Mouse (Mus musculus) intestine, postnatal 0 days (tissue): Measurements from ENCODE around the gene Pdcd2l. TPM values are rescaled to one million over a fixed set of nuclear protein-coding genes. Genes with fewer than 3 reads are reported as not detected.
"Not testable (repeated sequence)": the region's sequence is repeated elsewhere in the genome, so short reads cannot be mapped to it uniquely, and the experiment has no call there.

ENCODE experiments used
- ATAC-seq: fragments of 200-750 bp; cut with Nextera tagmentation; 2 replicates; pipeline ENCODE4 v1.8.0; 2017; ENCODE audit warnings: mild to moderate bottlenecking, moderate TSS enrichment, moderate library complexity
- H3K27ac ChIP-seq: fragments of 300-500 bp; sonication (generic); 2 replicates; pipeline ENCODE4 v1.5.1; 2014; ENCODE audit warnings: mild to moderate bottlenecking, low read depth, low read length, moderate library complexity
- H3K27me3 ChIP-seq: fragments of 300-500 bp; sonication (generic); replicated peaks from 2 replicates; pipeline ENCODE4 v1.6.1; 2014; ENCODE audit warnings: low read length, mixed read lengths; ENCODE audit not compliant: control insufficient read depth, insufficient read depth
- H3K36me3 ChIP-seq: fragments of 300-500 bp; sonication (generic); 2 replicates; pipeline ENCODE4 v1.6.1; 2014; ENCODE audit warnings: mild to moderate bottlenecking, moderate library complexity; ENCODE audit not compliant: control insufficient read depth, insufficient read depth
- H3K4me1 ChIP-seq: fragments of 300-500 bp; sonication (generic); replicated peaks from 2 replicates; pipeline ENCODE4 v1.6.1; 2014; ENCODE audit warnings: antibody characterized with exemption, low read length, mixed read lengths; ENCODE audit not compliant: control insufficient read depth, insufficient read depth
- H3K4me2 ChIP-seq: fragments of 300-500 bp; sonication (generic); replicated peaks from 2 replicates; pipeline ENCODE4 v1.6.1; 2014; ENCODE audit warnings: low read depth, mild to moderate bottlenecking, moderate library complexity
- H3K4me3 ChIP-seq: fragments of 300-500 bp; sonication (generic); 2 replicates; pipeline ENCODE4 v1.5.1; 2014; ENCODE audit warnings: low read depth, low read length
- H3K9ac ChIP-seq: fragments of 300-500 bp; sonication (generic); 2 replicates; pipeline ENCODE4 v1.6.1; 2014; ENCODE audit warnings: mild to moderate bottlenecking, low read depth, low read length
- H3K9me3 ChIP-seq: fragments of 300-500 bp; sonication (generic); 2 replicates; pipeline ENCODE4 v1.6.1; 2016; ENCODE audit warnings: mixed run types; ENCODE audit not compliant: control insufficient read depth
- CTCF ChIP-seq: sonication (generic); IDR thresholded peaks from 2 replicates; pipeline ENCODE4 v1.5.1; 2016; ENCODE audit warnings: low read depth, mild to moderate bottlenecking, control low read depth, antibody characterized with exemption, moderate library complexity
- WGBS: fragments of 180-500 bp; shearing (Covaris S2); extraction: QIAGEN DNeasy Blood & Tissue Kit; methylation state at CpG from one replicate; pipeline ENCODE4 v1.1.7; 2014; 5-methylcytosine and 5-hydroxymethylcytosine counted together
- polyA plus RNA-seq: library from polyadenylated mRNA; unstranded; fragments of >200 nt; fragmentation: Nextera tagmentation; extraction: Ambion mirVana; gene quantifications from 2 replicates; pipeline ENCODE4 v1.2.1, GENCODE M21; 2015

Gene Pdcd2l
- polyA plus RNA-seq, 1 experiment from 2014 or later: 26.3 TPM

- Histone ChIP-seq H3K4me2 (no peak overlapping the region), H3K9ac (no peak overlapping the region), H3K27ac (no peak overlapping the region), H3K36me3 (peaks cover 39% of the 10 kb centered on the region), H3K4me1 (no peaks in the 10 kb centered on the region), H3K9me3 (no peaks in the 10 kb centered on the region), H3K27me3 (no peaks in the 10 kb centered on the region), H3K4me3 (no peak overlapping the region)
- ATAC-seq: peak; percentile 22; the same call in 1 of the 2 replicates
- no peak for TF ChIP-seq CTCF
- 90% methylated on average over 13 of the region's 13 CpGs for WGBS
Measured at GRCm38 (mm10) chr7:34183356-34183755, 13.1 kb downstream of the Pdcd2l start.

DNA sequence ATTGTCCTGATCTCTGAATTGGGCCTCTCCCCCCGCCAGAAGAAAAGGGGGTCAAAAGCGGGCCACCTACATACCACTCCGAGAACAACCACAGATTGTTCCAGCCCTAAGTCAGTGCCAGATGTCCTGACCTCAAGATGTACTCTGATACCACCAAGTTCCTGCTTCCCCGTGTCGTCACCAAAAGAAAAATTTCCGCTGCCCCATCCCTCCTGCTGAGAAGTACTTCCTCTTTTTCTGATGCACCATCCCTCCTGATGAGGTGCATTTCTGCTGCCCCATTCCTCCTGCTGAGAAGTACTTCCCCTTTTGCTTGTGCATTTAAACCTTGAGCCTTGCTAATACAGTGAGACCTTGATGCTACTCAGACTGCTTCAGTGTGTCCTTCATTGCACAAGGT lies 20.2 kb downstream of the Pdcd2l start:
- ATAC-seq, H3K4me2 ChIP-seq, H3K27ac ChIP-seq, H3K36me3 ChIP-seq, H3K9me3 ChIP-seq, H3K9ac ChIP-seq, H3K27me3 ChIP-seq, H3K4me3 ChIP-seq, H3K4me1 ChIP-seq: not testable (repeated sequence)
- 86% methylated on average over 6 of the region's 6 CpGs for WGBS

- Histone ChIP-seq H3K9me3 (no peaks in the 10 kb centered on the region), H3K4me1 (no peaks in the 10 kb centered on the region), H3K27me3 (no peaks in the 10 kb centered on the region), H3K4me3 (no peak overlapping the region), H3K27ac (no peak overlapping the region), H3K9ac (no peak overlapping the region), H3K36me3 (no peaks in the 10 kb centered on the region), H3K4me2 (no peak overlapping the region)
- ATAC-seq: no peak
- 63% methylated on average over 1 of the region's 1 CpGs for WGBS
- peak; percentile 40 for TF ChIP-seq CTCF
Measured at GRCm38 (mm10) chr7:34172251-34172650, 24.2 kb downstream of the Pdcd2l start.

DNA sequence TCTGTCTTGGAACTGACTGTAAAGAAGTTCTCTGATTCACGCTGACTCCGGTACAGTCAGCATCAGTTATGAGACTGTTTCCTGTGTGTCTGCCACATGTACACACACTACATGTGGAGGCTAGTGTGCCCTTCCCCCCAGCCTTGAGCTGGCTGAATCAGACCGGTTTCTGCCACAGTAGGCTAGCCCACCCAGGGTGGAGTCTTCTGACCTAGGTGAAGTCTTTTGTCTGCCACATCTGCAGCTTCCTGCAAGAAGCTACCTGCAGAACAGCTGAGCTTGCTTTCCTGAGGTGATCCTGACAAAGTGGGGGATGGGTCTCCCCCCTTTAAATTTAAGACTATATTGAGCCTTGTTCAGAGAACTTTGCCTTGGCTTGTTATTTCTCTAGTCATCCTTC lies 27.0 kb downstream of the Pdcd2l start, which contains the start of gene Uba2:
TSS of gene Uba2 (minus strand) at position 146 of the 400 bp plus-strand sequence.
- H3K9ac ChIP-seq: peak within 1 kb of the TSS; percentile 90
- no peaks in the 10 kb centered on the region for H3K4me1 ChIP-seq
- no peak for ATAC-seq
- peak within 1 kb of the TSS; percentile 90 for H3K4me3 ChIP-seq
- H3K4me2 ChIP-seq: peak within 1 kb of the TSS; percentile 88
- WGBS: 78% methylated on average over 3 of the region's 3 CpGs
- 0 out of 2 replicates have a peak within 1 kb of the TSS, but pooled peaks have one; percentile 82 for H3K27ac ChIP-seq
- no peaks in the 10 kb centered on the region for H3K9me3 ChIP-seq
- peaks cover 10% of the 10 kb centered on the region for H3K36me3 ChIP-seq
- TF ChIP-seq CTCF: no peak
- no peaks in the 10 kb centered on the region for H3K27me3 ChIP-seq

GRCm38 (mm10) chr7:34168470-34169251 lies 27.8 kb downstream of the Pdcd2l start:
- Histone ChIP-seq H3K36me3 (peaks cover 12% of the 10 kb centered on the region), H3K4me3 (peak overlapping the region; percentile 90), H3K4me2 (peak overlapping the region; percentile 88), H3K9ac (peak overlapping the region; percentile 90), H3K27ac (peak overlapping the region; percentile 82), H3K27me3 (no peaks in the 10 kb centered on the region), H3K9me3 (no peaks in the 10 kb centered on the region), H3K4me1 (no peaks in the 10 kb centered on the region)
- 11% methylated on average over 30 of the region's 30 CpGs for WGBS
- no peak for TF ChIP-seq CTCF
- ATAC-seq: peak; percentile 95

GRCm38 (mm10) chr7:34167766-34168469 lies 28.5 kb downstream of the Pdcd2l start:
- no peak for TF ChIP-seq CTCF

More at GRCm38 (mm10) chr7:34167766-34168469, 28.5 kb downstream of the Pdcd2l start:
- under 1% methylated on average over 54 of the region's 54 CpGs for WGBS
- Histone ChIP-seq H3K9ac (peak overlapping the region; percentile 90), H3K4me1 (no peaks in the 10 kb centered on the region), H3K4me3 (peak overlapping the region; percentile 90), H3K36me3 (peaks cover 19% of the 10 kb centered on the region), H3K27ac (peak overlapping the region; percentile 82), H3K9me3 (no peaks in the 10 kb centered on the region), H3K4me2 (peak overlapping the region; percentile 88), H3K27me3 (no peaks in the 10 kb centered on the region)
- ATAC-seq: peak; percentile 76
